Mouse (Mus musculus) right cerebral cortex, postnatal 10 days (tissue): ENCODE measurements around the gene Ankrd23.

ENCODE experiments used
- DNase-seq, 2 experiments: peaks; one replicate each; pipeline ENCODE4 v3.0.0; 2021; ENCODE audit warnings: low spot score in 2 of 2

Ankrd23 gene

GRCm38 (mm10) chr1:36542925-36543324 lies 6.2 kb upstream of the Ankrd23 start:
- no peak for DNase-seq

GRCm38 (mm10) chr1:36541844-36542243 lies 5.2 kb upstream of the Ankrd23 start:
- no peak for DNase-seq

GRCm38 (mm10) chr1:36540807-36541206 lies 4.1 kb upstream of the Ankrd23 start:
- no peak for DNase-seq

- no peak for DNase-seq
Measured at GRCm38 (mm10) chr1:36540132-36540531, 3.4 kb upstream of the Ankrd23 start.

- DNase-seq: no peak
Measured at GRCm38 (mm10) chr1:36539186-36539585, 2.5 kb upstream of the Ankrd23 start, which contains the start of gene Gm42417. Gene Gm42417 (minus strand): TSS chr1:36539429.

DNA sequence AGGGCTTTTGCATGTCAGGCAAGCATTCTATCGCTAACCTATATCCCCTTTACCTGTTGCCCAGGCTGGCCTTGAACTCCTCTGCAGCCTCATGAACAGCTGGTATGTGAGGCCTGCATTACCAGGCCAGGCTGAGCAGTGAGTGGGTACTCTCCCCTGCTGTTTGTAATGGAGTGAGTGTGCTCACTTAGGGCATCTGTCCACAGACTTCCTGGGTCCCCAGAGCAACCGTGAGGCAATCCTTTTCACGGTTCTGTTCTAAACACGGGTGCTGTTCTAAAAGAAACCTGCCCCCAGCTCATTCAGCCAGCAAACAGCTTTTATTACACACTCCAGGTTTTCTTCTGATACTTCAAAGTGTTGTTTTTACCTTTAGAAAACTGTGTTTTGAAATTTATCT lies 2.0 kb upstream of the Ankrd23 start:
- no peak for DNase-seq

DNA sequence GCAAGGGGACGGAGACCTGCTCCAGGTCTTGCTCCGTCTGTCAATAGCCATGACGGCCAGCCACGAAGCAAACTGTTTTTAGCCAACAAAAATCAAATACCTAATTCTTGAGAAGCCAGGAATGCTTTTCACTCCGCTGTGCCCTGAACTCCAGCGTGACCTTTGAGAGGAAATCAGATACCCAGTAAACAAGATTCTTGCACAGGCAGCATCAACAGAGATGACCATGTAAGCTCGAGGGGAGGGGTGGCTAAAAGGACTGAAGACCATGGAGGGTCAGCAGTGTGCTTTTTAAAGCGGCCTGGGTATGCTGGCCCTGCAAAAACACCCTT lies 320 bp downstream of the Ankrd23 start:
- DNase-seq: no peak

- no peak for DNase-seq
Measured at GRCm38 (mm10) chr1:36535477-36536396, 946 bp downstream of the Ankrd23 start.

DNA sequence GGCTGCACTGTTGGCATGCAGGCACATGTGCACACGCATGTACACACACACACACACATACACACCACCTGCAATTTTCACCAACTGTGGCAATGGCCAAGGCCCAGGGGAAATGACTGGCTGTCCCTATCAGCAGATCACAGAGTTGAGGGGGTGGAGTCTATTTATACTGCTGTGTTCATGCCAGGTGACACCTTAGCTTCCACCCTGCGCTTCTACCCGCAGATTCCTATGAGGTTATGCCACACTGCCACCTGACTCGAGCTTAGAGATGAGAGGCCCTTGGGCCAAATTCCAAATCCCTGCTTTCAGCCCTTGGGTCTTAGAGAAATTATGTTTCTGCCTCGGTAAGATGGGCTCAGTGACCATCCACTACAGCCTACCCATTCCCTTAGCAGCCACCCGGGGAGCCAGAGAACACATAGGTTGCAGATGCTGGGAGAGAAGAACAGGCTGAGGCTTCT lies 2.1 kb downstream of the Ankrd23 start:
- DNase-seq: no peak

DNA sequence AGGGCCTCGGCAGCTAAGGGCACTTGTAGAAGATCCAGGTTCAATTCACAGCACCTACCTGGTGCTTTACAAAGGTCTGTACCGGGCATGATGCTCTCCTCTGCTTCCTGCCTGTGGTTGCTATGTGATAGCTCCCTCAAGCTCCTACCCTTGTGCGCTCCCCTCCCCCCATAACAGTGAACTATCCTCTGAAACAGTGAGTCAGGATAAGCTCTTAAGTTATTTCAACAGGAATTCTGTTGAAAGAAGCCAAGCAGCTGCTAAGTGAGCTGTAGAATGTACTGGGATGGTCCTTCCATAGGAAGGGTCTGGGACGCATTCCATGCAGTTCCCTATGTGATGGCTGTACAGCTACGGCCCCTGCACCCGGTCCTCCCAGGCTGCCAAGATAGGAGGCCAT lies 3.1 kb downstream of the Ankrd23 start:
- DNase-seq: no peak

DNA sequence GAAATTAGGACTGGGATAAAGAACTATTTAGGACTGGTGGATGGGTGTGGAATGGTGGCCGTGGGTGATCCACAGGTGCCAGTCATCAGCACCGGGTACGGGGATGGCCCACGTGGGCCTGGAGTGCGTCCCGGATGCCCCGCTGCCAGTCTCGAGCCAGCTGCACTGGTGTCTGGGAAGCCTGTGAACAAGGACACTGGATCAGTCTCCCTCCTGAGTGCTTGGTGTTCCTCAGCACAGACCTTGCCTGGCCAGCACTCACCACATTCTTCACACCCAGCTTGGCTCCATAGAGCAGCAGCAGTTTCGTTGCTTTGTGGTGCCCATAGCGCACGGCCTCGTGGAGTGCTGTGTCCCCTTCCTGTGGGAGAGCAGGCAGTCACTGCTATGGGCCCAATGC lies 5.2 kb downstream of the Ankrd23 start:
- no peak for DNase-seq

DNA sequence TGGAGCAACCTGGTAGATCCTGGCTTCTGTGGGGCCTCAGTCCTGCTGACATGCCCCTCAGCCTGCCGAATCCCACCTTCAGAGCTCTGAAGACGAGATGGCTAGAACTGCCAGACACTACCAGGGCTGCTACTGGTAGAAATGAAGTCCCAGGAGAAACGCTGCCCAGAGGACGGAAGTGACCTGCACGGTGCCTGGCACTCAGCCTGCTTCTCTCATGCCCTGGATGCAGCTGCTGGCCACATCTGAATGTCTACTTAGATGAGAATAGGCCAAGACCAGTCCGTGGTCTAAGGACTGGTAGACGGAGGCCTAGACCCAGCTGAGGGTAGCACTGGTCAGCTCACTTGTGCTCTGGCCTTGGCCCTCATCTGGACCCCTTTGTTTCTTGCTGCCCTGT lies 5.7 kb downstream of the Ankrd23 start:
- no peak for DNase-seq

DNA sequence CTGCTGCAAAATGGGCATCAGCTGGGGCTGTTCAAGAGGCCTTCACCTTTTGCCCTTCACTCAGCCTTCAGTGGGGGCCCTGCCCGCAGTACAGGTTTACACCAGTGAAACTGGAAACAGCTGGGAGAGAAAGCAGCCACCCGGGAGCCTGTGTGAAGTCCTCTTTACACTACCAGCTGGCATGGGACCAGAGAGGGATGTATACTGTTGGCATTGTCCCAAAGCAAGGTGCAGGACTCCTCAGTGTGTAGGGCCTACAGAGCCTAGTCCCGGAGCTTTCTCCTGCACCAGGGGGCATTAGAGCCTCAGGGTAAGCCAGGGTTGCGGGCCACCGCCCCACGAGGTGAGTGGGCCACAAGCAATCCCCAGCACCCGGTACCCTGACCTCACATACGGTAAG lies 6.2 kb downstream of the Ankrd23 start:
- no peak for DNase-seq

GRCm38 (mm10) chr1:36529875-36530274 lies 6.8 kb downstream of the Ankrd23 start:
- DNase-seq: no peak

GRCm38 (mm10) chr1:36529274-36529673 lies 7.4 kb downstream of the Ankrd23 start:
- no peak for DNase-seq

DNA sequence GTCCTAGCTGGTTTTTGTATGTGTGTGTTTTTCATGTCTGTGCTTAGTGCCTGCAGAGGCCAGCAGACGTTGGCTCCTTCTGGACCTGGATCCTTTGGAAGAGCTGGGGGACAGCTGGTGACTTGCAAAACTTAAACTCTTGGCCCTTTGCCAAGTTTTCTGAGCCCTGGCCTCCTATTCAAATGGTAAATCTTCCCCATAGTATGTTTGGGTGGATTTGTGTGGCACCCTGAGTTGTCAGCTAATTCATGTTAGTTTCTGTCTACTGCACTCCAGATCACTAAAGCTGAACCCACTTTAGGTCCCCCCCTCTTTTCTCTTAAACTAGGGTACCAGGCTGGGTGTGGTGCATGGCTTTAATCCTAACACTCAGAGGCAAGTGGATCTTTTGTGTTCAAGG lies 8.3 kb downstream of the Ankrd23 start:
- no peak for DNase-seq

DNA sequence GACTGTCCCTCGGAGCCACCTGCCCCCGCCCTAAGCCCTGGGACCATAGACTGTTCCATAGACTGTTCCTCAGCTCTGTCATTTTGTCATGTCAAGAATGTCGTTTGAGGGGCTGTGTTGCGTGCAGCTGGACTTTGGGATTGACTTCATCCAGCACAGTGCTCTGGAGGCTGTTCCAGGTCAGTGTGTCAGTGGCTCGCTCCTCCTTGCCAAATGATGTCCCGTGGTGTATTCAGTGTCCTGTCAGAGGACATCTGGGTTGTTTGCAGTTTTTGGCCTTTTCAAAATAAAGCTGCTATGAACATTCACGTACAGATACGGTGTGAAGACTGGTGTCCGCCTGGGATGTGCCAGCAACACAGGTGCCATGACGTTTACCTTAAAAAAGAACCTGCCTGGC lies 9.8 kb downstream of the Ankrd23 start:
- no peak for DNase-seq

DNA sequence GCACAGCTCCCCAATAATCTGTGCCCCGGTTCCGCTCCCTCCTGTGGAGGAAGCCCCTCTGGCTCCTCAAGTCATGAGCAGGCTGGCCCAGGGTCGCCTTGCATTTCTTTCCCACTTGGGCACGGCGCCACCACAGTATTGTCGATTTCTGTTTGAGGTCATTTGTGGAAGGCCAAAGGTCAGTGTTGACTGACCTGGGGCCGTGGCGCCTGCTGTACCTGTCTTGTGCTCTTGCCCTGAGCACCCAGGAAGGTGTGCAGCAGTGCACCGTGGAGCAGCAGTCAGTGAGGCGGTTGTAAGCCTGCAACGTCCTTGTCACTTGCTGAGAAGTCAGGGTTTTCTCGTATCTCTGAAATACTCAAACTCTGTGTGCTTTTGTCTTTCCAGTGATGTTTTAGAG lies 10.9 kb downstream of the Ankrd23 start:
- no peak for DNase-seq

- DNase-seq: no peak
Measured at GRCm38 (mm10) chr1:36524058-36524457, 12.6 kb downstream of the Ankrd23 start.

DNA sequence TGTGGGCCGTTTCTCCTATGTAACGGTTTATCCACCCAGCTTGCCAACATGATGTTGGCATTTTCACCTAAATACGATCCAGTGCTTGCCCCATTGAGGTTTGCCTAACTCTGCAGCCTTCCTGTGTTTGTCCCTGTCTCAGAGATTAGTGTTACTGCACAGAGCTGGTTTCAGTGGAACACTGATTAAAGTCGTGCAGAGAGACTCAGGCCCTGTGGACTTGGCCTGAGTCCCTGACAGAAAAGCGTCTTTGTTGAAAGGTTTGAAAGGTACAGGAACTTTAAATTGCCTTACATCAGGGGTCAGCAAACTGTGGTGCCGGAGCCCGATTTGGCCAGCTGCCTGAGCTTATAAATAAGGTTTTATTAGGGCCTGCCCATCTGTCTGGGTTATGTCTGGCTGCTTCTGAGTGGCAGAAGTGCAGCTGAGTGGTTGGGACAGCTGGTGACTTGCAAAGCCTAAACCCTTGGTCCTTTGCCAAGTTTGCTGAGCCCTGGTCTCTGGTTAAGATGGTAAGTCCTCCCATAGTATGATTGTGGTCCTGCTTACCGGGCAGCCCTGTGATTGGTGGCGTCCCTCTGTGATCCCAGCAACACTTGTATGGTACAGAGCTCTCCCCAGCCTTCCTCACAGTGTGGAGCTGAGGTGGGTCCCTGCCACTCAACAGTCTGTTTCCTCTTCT lies 13.2 kb downstream of the Ankrd23 start:
- no peak for DNase-seq

GRCm38 (mm10) chr1:36522210-36522609 lies 14.5 kb downstream of the Ankrd23 start:
- DNase-seq: no peak

DNA sequence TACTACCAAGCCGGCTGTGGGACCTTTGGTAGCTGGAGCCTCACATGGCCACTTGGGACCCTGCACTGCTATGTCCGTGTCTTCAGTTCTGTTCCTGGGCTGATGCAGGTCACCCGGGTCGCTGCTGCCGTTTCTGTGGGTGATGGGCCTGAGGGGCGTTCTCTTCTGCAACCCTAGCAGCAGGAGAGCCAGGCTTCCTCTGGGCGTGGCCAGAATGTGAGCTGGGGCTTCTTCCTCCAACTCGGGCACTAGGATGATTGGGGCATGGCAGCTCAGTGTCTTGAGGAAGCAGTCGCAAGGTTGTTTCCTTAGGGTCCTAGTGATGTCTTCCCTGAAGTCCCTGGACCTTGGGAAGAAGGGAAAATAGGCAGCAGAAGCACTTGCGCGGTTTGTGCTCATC lies 17.1 kb downstream of the Ankrd23 start:
- no peak for DNase-seq

DNA sequence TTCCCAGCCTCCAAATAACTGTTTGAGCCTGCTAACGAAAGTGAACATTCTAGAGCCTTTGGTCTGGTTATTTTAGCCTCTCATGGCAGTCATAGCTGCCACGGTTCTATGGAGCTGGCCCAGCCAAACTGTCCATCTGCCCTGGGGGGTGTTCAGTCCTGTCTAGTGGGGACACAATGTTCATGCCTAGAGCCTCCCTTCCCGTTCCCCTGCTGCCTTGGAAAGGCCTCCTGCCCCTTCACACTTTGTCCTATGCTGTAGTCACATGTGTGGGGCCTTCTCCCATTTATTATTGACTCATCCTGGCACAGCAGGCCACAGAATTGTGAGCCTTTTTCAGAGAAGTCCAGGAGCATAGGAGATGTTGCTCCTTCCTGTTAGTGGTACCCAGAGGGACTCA lies 18.4 kb downstream of the Ankrd23 start:
- no peak for DNase-seq
